Mouse (Mus musculus) kidney, embryonic 14.5 days (tissue): ENCODE data around the gene Tha1. TPM values are rescaled to one million over a fixed set of nuclear protein-coding genes. Genes with fewer than 3 reads are reported as not detected.
A peak's percentile ranks its signal among the peaks of the same experiment; 100 is the strongest.

Source experiments
- ATAC-seq: fragments of 200-750 bp; cut with Nextera tagmentation; 2 replicates; pipeline ENCODE4 v1.8.0; 2017; ENCODE audit warnings: moderate number of reproducible peaks, mild to moderate bottlenecking, moderate TSS enrichment, moderate library complexity; ENCODE audit not compliant: low FRiP score, low TSS enrichment
- H3K27ac ChIP-seq: fragments of 300-500 bp; sonication (generic); 2 replicates; pipeline ENCODE4 v1.5.1; 2014; ENCODE audit warnings: low read depth, mild to moderate bottlenecking, low read length, moderate library complexity, mixed read lengths
- H3K27me3 ChIP-seq: fragments of 300-500 bp; sonication (generic); 2 replicates; pipeline ENCODE4 v1.6.1; 2014; ENCODE audit warnings: mild to moderate bottlenecking, low read length; ENCODE audit not compliant: control insufficient read depth, insufficient read depth
- H3K36me3 ChIP-seq: fragments of 300-500 bp; sonication (generic); 2 replicates; pipeline ENCODE4 v1.6.1; 2014; ENCODE audit warnings: low read length, mixed read lengths; ENCODE audit not compliant: control insufficient read depth, insufficient read depth
- H3K4me1 ChIP-seq: fragments of 300-500 bp; sonication (generic); 2 replicates; pipeline ENCODE4 v1.6.1; 2014; ENCODE audit warnings: low read length, mixed read lengths; ENCODE audit not compliant: control insufficient read depth, insufficient read depth
- H3K4me2 ChIP-seq: fragments of 300-500 bp; sonication (generic); replicated peaks from 2 replicates; pipeline ENCODE4 v1.6.1; 2014; ENCODE audit warnings: low read depth, mild to moderate bottlenecking, low read length
- H3K4me3 ChIP-seq: fragments of 300-500 bp; sonication (generic); 2 replicates; pipeline ENCODE4 v1.5.1; 2014; ENCODE audit warnings: mild to moderate bottlenecking, low read length
- H3K9ac ChIP-seq: fragments of 300-500 bp; sonication (generic); 2 replicates; pipeline ENCODE4 v1.6.1; 2014; ENCODE audit warnings: low read depth, mild to moderate bottlenecking, low read length, moderate library complexity
- H3K9me3 ChIP-seq: fragments of 300-500 bp; sonication (generic); 2 replicates; pipeline ENCODE4 v1.6.1; 2016; ENCODE audit warnings: low read length; ENCODE audit not compliant: control insufficient read depth
- WGBS: fragments of 180-500 bp; shearing (Covaris S2); extraction: QIAGEN DNeasy Blood & Tissue Kit; methylation state at CpG from one replicate; pipeline ENCODE4 v1.1.7; 2014; 5-methylcytosine and 5-hydroxymethylcytosine counted together
- polyA plus RNA-seq: library from polyadenylated mRNA; unstranded; fragments of >200 nt; fragmentation: Nextera tagmentation; extraction: Ambion mirVana; gene quantifications from 2 replicates; pipeline ENCODE4 v1.2.1, GENCODE M21; 2014

Tha1 gene
- polyA plus RNA-seq, 1 experiment from 2014 or later = 5.1 TPM

GRCm38 (mm10) chr11:117828149-117828887 lies 45.0 kb downstream of the Tha1 start:
- WGBS = 77% methylated on average over 18 of the region's 18 CpGs
- Histone ChIP-seq H3K9me3 (no peaks in the 10 kb centered on the region), H3K27me3 (no peaks in the 10 kb centered on the region), H3K9ac (peak overlapping the region; percentile 12; the same call in 1 of the 2 replicates), H3K4me2 (no peak overlapping the region), H3K4me1 (peaks cover 57% of the 10 kb centered on the region), H3K27ac (peak overlapping the region; percentile 59; the same call in 1 of the 2 replicates), H3K36me3 (peaks cover 6% of the 10 kb centered on the region), H3K4me3 (no peak overlapping the region)
- ATAC-seq = no peak

- Histone ChIP-seq H3K9me3 (no peaks in the 10 kb centered on the region), H3K9ac (no peak overlapping the region), H3K27ac (0 out of 2 replicates have a peak overlapping the region, but pooled peaks have one; percentile 7), H3K36me3 (peaks cover 13% of the 10 kb centered on the region), H3K4me2 (no peak overlapping the region), H3K27me3 (no peaks in the 10 kb centered on the region), H3K4me1 (peaks cover 58% of the 10 kb centered on the region), H3K4me3 (no peak overlapping the region)
- no peak for ATAC-seq
- 60% methylated on average over 3 of the region's 3 CpGs for WGBS
These were observed 45.9 kb downstream of the Tha1 start for GRCm38 (mm10) chr11:117827386-117827785.

- no peak overlapping the region for H3K27ac ChIP-seq
- H3K9me3 ChIP-seq = no peaks in the 10 kb centered on the region
- H3K36me3 ChIP-seq = peaks cover 17% of the 10 kb centered on the region
- WGBS = 58% methylated on average over 8 of the region's 8 CpGs
- H3K4me3 ChIP-seq = no peak overlapping the region
- H3K9ac ChIP-seq = no peak overlapping the region; the same call in 1 of the 2 replicates
- ATAC-seq = no peak
- peaks cover 56% of the 10 kb centered on the region for H3K4me1 ChIP-seq
- no peaks in the 10 kb centered on the region for H3K27me3 ChIP-seq
- H3K4me2 ChIP-seq = no peak overlapping the region
These were observed 46.4 kb downstream of the Tha1 start for GRCm38 (mm10) chr11:117826916-117827315.

- Histone ChIP-seq H3K4me1 (peaks cover 58% of the 10 kb centered on the region), H3K4me3 (peak overlapping the region; percentile 74), H3K9ac (peak overlapping the region; percentile 80), H3K4me2 (peak overlapping the region; percentile 87), H3K36me3 (peaks cover 25% of the 10 kb centered on the region), H3K27ac (peak overlapping the region; percentile 96), H3K9me3 (no peaks in the 10 kb centered on the region), H3K27me3 (no peaks in the 10 kb centered on the region)
- WGBS = 8% methylated on average over 5 of the region's 5 CpGs
- peak; percentile 22; the same call in 1 of the 2 replicates for ATAC-seq
These were observed 47.1 kb downstream of the Tha1 start for GRCm38 (mm10) chr11:117826164-117826563.

GRCm38 (mm10) chr11:117825333-117826101 lies 47.8 kb downstream of the Tha1 start, which contains the start of the genes Afmid and Tk1:
TSS of gene Afmid (plus strand) at chr11:117825924.
TSS of gene Tk1 (minus strand) at chr11:117826092.
- H3K27me3 ChIP-seq = no peaks in the 10 kb centered on the region
- H3K4me2 ChIP-seq = peak within 1 kb of the TSS; percentile 87
- WGBS = under 1% methylated on average over 34 of the region's 34 CpGs
- H3K27ac ChIP-seq = peak within 1 kb of the TSS; percentile 96
- ATAC-seq = peak; percentile 72
- H3K9ac ChIP-seq = peak within 1 kb of the TSS; percentile 80
- H3K4me3 ChIP-seq = peak within 1 kb of the TSS; percentile 74
- H3K36me3 ChIP-seq = peaks cover 31% of the 10 kb centered on the region
- H3K9me3 ChIP-seq = no peaks in the 10 kb centered on the region
- peaks cover 58% of the 10 kb centered on the region for H3K4me1 ChIP-seq

GRCm38 (mm10) chr11:117824060-117824969 lies 49.0 kb downstream of the Tha1 start:
- H3K27me3 ChIP-seq = no peaks in the 10 kb centered on the region
- peaks cover 47% of the 10 kb centered on the region for H3K4me1 ChIP-seq
- H3K4me3 ChIP-seq = peak overlapping the region; percentile 74
- H3K9me3 ChIP-seq = no peaks in the 10 kb centered on the region
- H3K4me2 ChIP-seq = peak overlapping the region; percentile 87
- H3K36me3 ChIP-seq = peaks cover 43% of the 10 kb centered on the region
- H3K27ac ChIP-seq = no peak overlapping the region; the same call in 1 of the 2 replicates
- H3K9ac ChIP-seq = peak overlapping the region; percentile 80
- peak; percentile 65 for ATAC-seq
- WGBS = 19% methylated on average over 23 of the region's 23 CpGs

GRCm38 (mm10) chr11:117823411-117823810 lies 49.9 kb downstream of the Tha1 start:
- peaks cover 52% of the 10 kb centered on the region for H3K36me3 ChIP-seq
- ATAC-seq = no peak
- no peak overlapping the region for H3K9ac ChIP-seq
- 87% methylated on average over 6 of the region's 6 CpGs for WGBS
- H3K9me3 ChIP-seq = no peaks in the 10 kb centered on the region
- H3K27ac ChIP-seq = no peak overlapping the region
- no peaks in the 10 kb centered on the region for H3K27me3 ChIP-seq
- no peak overlapping the region for H3K4me3 ChIP-seq
- 0 out of 2 replicates have a peak overlapping the region, but pooled peaks have one; percentile 4 for H3K4me2 ChIP-seq
- H3K4me1 ChIP-seq = peaks cover 39% of the 10 kb centered on the region

GRCm38 (mm10) chr11:117822728-117823241 lies 50.5 kb downstream of the Tha1 start:
- Histone ChIP-seq H3K27me3 (no peaks in the 10 kb centered on the region), H3K4me2 (no peak overlapping the region), H3K27ac (no peak overlapping the region), H3K4me3 (no peak overlapping the region), H3K9me3 (no peaks in the 10 kb centered on the region), H3K4me1 (peaks cover 36% of the 10 kb centered on the region), H3K36me3 (peaks cover 58% of the 10 kb centered on the region), H3K9ac (no peak overlapping the region)
- ATAC-seq = no peak
- 83% methylated on average over 7 of the region's 7 CpGs for WGBS
